Mouse (Mus musculus) frontal cortex, postnatal 10 days (tissue): ENCODE measurements around the gene Dram1.
A peak's percentile ranks its signal among the peaks of the same experiment; 100 is the strongest.
"Not testable (repeated sequence)": the region's sequence is repeated elsewhere in the genome, so short reads cannot be mapped to it uniquely, and the experiment has no call there.

Experiments
- DNase-seq, 2 experiments: peaks; one replicate each; pipeline ENCODE4 v3.0.0; 2022; ENCODE audit warnings: low spot score in 2 of 2, mixed read lengths in 1 of 2

The Dram1 gene

DNA sequence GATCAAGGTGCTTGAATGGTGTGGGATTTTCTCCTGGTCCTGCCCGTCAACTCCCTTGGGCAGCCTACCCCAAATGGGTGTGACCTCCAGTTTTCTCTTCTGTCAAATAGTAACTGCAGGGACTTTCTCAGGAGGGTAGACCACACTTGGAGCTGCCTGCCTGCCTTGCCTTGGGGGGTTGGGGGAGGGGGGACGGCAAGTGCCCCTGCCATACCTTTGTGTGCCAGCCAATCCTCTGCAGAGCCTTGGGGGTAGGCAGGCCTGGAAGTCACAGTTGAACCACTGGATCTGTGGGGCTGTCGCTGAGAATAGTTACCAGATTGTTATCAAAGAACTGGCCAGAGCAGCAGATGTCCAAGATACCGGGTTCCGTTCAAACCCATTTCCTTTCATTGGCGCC, 7.4 kb upstream of the Dram1 start:
- no peak for DNase-seq

- no peak for DNase-seq
Measured at GRCm38 (mm10) chr10:88385758-88386157, 6.9 kb upstream of the Dram1 start.

- DNase-seq, result no peak
Measured at GRCm38 (mm10) chr10:88385290-88385689, 6.4 kb upstream of the Dram1 start.

- DNase-seq, result no peak
Measured at GRCm38 (mm10) chr10:88384081-88384480, 5.2 kb upstream of the Dram1 start.

DNA sequence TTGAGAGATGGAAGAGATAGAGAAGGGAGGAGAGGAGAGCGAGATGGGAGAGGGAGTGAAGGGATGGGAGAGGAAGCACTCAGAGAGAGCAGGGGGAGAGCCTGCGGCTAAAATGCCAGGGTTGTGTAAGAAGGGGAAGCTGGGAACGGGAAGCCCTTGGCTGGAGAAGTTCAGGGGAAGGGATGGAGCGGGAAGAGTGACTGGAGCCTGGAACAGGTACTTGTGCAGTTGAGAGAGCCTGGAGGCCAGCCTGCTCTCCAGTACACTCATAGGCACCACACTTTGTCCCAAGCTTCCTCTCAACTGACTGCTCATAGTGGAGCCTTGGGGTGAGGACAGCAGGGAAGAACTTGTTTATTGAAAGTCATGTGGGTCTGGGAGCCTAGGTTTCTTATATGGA, 4.6 kb upstream of the Dram1 start:
- no peak for DNase-seq

DNA sequence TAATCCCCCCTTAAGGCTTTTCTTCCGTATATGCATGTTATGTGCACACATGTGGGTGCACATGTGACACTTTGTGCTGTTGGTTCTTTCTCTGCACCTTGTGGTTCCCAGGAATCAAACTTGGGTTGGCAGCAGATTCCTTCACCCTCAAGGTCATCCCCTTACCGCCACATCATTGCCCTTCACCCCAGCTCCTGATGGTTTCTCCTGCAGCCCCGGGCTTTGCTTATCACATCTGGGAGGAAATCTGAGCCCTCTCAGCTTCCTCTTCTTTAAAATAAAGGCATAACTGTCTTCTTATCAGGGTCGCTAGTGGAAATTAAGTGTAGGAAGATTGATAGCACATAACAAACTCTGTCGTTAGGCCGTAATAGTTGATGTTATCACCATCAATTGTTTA, 3.1 kb upstream of the Dram1 start:
- DNase-seq, result no peak

- DNase-seq, result no peak
Measured at GRCm38 (mm10) chr10:88381286-88381685, 2.4 kb upstream of the Dram1 start.

GRCm38 (mm10) chr10:88380430-88381060, 1.7 kb upstream of the Dram1 start:
- DNase-seq, result no peak

GRCm38 (mm10) chr10:88380002-88380401, 1.1 kb upstream of the Dram1 start:
- peak in 1 of 2 experiments; percentile 30 for DNase-seq

DNA sequence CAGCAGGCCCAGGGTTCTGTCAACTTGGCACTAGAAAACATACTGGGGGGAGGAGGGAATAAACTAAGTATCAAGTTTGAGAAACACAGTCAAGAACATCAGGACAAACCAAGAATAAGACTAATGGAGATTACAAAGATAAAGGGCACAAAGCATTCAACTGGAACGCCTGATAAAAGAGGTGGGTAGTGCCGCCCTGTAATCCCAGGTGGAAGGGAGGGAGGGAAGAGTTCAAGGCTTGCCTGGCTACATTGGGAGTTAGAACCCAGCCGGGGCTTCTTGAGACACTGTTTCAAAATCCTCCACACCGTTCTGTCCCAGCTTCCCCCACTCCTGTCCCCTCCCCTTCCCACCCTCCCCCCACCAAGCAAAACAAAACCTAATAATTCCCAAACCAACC, 1.2 kb downstream of the Dram1 start:
- no peak for DNase-seq

- DNase-seq, result peak; percentile 80 to 89
Measured at GRCm38 (mm10) chr10:88376770-88377169, 2.1 kb downstream of the Dram1 start.

GRCm38 (mm10) chr10:88374984-88375383, 3.9 kb downstream of the Dram1 start:
- no peak for DNase-seq

GRCm38 (mm10) chr10:88372945-88373344, 5.9 kb downstream of the Dram1 start:
- not testable (repeated sequence) for DNase-seq

DNA sequence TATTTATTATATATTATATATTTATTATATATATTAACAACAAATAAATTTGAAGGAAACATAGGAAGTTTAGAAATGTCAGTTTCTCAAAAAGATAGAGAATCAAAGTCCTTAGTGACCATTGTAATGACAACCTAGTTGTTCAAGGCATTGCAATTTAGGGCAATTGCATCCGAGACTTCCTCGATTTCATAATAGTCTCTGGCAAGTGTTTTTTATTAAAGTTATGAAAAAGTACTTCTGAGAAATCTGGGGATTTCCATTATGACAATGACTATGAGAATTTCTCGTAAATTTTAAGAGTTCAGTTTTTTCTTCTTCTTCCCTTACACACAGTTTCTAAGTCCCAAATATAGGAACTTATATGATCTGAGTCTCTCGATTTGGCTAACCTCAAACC, 6.4 kb downstream of the Dram1 start:
- DNase-seq, result no peak

DNA sequence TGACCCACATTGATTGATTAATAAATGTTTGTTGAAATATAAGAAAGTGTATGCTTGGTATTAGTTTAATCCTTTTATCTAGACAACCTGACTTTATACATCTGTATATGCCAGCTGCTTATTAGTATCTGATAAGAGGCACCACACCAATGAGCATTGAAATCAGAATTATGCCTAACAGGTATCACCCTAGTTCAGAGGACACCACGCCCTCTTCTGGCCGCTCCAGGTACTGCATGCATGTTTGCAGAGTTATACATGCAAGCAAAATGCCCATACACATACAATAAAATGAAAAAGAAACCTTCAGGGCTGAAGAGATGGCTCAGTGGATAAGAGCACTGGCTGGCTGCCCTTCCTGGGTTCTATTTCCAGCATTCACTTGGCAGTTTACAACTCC, 7.1 kb downstream of the Dram1 start:
- no peak for DNase-seq

- DNase-seq, result no peak
Measured at GRCm38 (mm10) chr10:88369233-88369632, 9.6 kb downstream of the Dram1 start.

GRCm38 (mm10) chr10:88364221-88364620, 14.7 kb downstream of the Dram1 start:
- no peak for DNase-seq

DNA sequence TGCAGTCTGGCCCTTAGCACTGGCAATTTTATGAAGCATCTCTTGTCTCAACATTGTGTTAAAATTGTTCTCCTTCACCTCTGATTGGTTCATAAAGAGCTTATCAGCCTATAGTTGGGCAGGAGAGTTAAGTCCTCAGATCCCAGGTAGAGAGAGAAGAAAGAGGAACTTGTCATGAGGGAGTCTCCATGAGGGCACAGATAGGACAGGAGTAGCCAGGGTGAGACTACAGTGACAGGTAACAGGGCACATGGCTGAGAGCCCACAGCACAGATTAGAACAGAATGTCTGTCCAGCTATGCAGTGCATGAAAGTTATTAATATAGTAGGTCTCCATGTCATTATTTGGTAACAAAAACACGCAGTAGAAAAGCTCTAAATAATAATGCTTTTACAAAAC, 16.7 kb downstream of the Dram1 start:
- DNase-seq, result no peak

- peak in 1 of 2 experiments; percentile 39 for DNase-seq
Measured at GRCm38 (mm10) chr10:88356983-88357559, 21.8 kb downstream of the Dram1 start.

- no peak for DNase-seq
Measured at GRCm38 (mm10) chr10:88356114-88356982, 22.5 kb downstream of the Dram1 start.

GRCm38 (mm10) chr10:88354599-88354998, 24.3 kb downstream of the Dram1 start:
- no peak for DNase-seq

DNA sequence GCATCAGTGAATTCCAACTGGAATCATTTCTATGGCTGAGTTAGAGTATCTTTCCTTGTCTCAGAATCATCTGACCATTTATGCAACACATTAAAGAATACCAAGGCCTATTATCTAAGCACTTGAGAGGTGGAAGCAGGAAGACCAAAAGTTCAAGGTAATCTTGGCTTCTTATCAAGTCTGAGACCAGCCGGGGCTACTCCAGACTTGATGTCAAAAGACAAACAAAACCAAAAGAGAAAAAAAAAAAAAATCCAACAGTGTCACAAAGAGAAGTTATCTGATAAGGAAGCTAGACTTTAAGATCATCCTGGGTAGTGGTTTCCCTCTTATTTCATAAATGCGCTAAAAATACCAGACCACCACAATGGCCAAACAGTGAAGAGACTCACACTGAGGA, 26.3 kb downstream of the Dram1 start:
- no peak for DNase-seq
